Mouse (Mus musculus) brain, embryonic 14.5 days (tissue): Measurements from ENCODE around the gene Cldn20.

ENCODE experiments used
- CTCF ChIP-seq: fragments of 200-500 bp; IDR thresholded peaks from 2 replicates; pipeline ENCODE4 v1.5.1; 2012; ENCODE audit warnings: inconsistent platforms, mild to moderate bottlenecking, moderate library complexity, borderline replicate concordance; ENCODE audit not compliant: insufficient read depth, insufficient read length; ENCODE audit errors: extremely low read depth
- POLR2A ChIP-seq: fragments of 200-500 bp; IDR thresholded peaks from 2 replicates; pipeline ENCODE4 v1.6.1; 2012; ENCODE audit warnings: mild to moderate bottlenecking, inconsistent platforms, borderline replicate concordance; ENCODE audit not compliant: poor library complexity, insufficient read depth, insufficient read length, severe bottlenecking; ENCODE audit errors: extremely low read depth

DNA sequence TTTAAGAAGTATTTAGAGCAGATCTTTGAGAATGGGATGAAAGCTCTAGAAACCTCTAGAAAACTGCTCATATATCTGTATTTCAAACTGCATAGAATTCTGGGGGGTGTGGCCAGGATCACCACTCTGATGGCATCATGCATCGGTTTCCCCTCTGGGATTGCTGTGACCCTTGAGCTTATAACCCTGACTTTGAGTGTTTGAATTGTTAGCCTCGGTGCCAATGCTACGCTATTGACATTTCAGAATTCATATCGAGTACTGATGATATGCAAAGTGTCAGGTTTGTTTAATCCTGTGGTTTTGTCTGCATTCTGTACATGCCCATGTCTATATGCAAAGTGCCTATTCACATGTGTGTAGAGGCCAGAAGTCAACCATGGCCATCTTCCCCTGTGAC, 45.1 kb upstream of the Cldn20 start:
- TF ChIP-seq CTCF (no peak), POLR2A (no peak)
